Mouse (Mus musculus): ENCODE results near the gene Med24. TPM values are rescaled to one million over a fixed set of nuclear protein-coding genes. Genes with fewer than 3 reads are reported as not detected.

The Med24 gene
- polyA plus RNA-seq, 1 experiment: 127 TPM

DNA sequence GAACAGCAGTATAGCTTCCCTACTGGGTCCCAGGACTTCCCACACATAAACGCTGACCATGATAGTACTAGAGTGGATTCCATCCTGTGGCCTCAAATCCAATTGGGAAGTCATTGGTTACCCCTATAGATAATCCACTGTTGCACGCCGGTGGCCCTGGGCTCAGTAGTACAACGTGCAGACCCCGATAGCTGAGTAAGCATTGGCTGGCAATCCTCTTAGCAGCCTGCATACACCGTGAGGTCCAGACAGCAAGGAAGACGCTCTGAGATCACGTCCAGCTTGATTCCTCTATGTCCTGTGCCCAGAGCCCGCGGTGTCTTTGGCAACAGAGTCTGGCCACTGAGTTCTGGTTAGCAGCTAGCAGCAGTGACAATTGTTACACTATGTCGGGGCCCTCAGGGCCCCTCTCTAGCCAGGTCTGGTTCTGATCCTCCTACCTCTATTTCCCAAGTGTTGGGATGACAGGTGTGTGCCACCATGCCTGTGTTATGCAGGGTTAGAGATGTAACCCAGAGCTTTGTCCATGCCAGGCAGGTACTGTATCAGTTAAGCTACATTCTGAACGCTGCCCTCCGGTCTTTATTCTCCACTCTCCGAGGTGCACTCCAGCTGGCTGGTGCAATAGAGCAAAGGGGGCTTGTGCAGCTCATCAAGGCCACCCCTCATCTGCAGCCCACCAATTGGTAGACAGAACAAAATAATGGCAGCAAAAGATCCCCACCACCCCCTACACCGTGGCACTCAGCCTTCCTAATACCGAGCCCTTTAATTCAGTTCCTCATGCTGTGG lies 30.2 kb downstream of the Med24 start:
- Histone ChIP-seq H3K4me1 (ENCODE audit: control insufficient read depth, insufficient read depth, low read length) (no peaks in the 10 kb centered on the region), H3K4me3 (ENCODE audit: insufficient read depth, low read length) (no peak overlapping the region), H3K27ac (ENCODE audit: insufficient read depth, low read length) (no peak overlapping the region)
- TF ChIP-seq CTCF (IDR thresholded peaks at IDR 0.05; ENCODE audit: extremely low read depth, insufficient read depth, low read length): no peak
- TF ChIP-seq POLR2A (IDR thresholded peaks at IDR 0.05; ENCODE audit: extremely low read depth, insufficient read depth, low read length): no peak

DNA sequence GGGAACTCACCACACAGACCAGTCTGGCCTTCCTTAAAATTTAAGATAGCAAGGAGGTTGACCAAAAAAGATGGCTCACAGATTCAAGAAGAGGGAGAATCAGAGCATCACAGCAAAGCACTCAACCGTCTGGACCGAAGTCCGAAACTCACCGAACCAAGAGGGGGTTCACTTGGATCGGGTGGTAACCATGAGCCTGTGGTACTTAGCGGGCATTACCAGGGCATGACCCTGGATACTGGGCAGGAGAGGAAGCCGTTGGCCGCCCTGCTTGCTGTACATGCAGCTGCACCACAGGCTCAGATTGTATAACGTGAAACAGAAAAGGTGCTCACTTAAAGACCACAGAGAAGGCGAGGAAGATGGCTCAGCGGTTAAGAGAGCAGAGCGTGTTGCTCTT lies 32.0 kb downstream of the Med24 start:
- H3K4me1 ChIP-seq (ENCODE audit: control insufficient read depth, insufficient read depth, low read length): no peaks in the 10 kb centered on the region
- H3K27ac ChIP-seq (ENCODE audit: insufficient read depth, low read length): no peak overlapping the region
- no peak for TF ChIP-seq POLR2A (IDR thresholded peaks at IDR 0.05; ENCODE audit: extremely low read depth, insufficient read depth, low read length)
- no peak for TF ChIP-seq CTCF (IDR thresholded peaks at IDR 0.05; ENCODE audit: extremely low read depth, insufficient read depth, low read length)

DNA sequence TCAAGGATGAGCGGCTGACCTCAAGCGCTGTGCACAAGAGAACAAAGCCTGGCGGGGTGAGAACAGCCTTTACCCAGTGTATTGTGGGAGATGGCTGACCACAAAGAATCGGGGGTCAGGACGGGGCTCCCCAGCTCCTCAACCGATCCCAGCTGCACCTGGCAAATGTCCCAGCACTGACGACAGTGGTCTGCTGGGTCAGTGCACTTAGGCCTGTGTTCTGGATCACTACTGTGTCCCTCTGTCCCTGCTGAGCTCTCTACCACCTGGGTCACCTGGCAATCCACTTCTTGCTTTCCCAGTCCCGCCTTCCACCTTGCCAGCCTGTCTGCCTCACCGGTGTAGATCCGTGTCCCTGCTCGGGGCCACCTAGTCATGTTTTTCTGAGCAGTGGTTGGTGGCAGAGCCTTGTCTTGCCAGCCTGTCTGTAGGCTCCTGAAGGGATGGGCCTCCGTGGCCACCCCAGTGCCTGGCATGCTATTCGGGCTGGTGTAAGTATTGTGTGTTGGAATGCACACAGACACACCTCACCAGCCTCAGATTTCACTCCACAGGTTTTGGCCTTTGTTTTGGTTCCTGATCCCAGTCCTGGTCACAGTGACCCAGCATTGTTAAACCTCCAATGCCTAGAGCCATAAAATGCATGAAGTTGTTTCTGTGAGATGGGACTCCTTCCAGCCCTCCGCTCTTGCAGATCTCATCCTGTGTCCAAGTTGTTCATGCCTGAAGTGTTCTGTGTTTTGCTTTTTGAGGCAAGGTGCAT lies 32.6 kb downstream of the Med24 start:
- TF ChIP-seq POLR2A (IDR thresholded peaks at IDR 0.05; ENCODE audit: extremely low read depth, insufficient read depth, low read length) (no peak), CTCF (IDR thresholded peaks at IDR 0.05; ENCODE audit: extremely low read depth, insufficient read depth, low read length) (no peak)
- H3K4me1 ChIP-seq (ENCODE audit: control insufficient read depth, insufficient read depth, low read length): no peaks in the 10 kb centered on the region
- no peak overlapping the region for H3K27ac ChIP-seq (ENCODE audit: insufficient read depth, low read length)
- no peak overlapping the region for H3K4me3 ChIP-seq (ENCODE audit: insufficient read depth, low read length)

More for the DNA sequence above, 32.0 kb downstream of the Med24 start:
- H3K4me3 ChIP-seq (ENCODE audit: insufficient read depth, low read length): no peak overlapping the region

DNA sequence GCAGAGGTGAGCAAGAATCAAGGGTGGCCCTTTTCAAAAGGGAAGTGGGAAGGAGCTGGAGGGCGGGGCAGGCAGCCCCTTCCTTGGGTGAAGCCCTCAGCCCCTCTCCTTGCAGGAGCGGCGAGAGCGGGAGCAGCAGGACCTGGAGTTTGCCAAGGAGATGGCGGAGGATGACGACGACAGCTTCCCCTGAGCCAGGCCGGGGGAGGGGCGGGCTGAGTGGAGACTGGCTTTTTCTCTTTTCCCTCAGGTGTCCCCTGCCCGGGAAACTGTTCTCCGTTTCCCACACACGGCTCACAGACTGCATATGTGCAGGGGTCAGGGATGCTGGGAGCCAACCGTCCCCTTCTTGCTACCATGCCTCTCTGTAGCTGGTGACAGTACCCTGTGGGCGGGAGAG lies 33.8 kb downstream of the Med24 start:
- TF ChIP-seq CTCF (IDR thresholded peaks at IDR 0.05; ENCODE audit: extremely low read depth, insufficient read depth, low read length) (no peak), POLR2A (IDR thresholded peaks at IDR 0.05; ENCODE audit: extremely low read depth, insufficient read depth, low read length) (no peak)
- H3K4me3 ChIP-seq (ENCODE audit: insufficient read depth, low read length): no peak overlapping the region
- H3K27ac ChIP-seq (ENCODE audit: insufficient read depth, low read length): no peak overlapping the region
- H3K4me1 ChIP-seq (ENCODE audit: control insufficient read depth, insufficient read depth, low read length): no peaks in the 10 kb centered on the region

DNA sequence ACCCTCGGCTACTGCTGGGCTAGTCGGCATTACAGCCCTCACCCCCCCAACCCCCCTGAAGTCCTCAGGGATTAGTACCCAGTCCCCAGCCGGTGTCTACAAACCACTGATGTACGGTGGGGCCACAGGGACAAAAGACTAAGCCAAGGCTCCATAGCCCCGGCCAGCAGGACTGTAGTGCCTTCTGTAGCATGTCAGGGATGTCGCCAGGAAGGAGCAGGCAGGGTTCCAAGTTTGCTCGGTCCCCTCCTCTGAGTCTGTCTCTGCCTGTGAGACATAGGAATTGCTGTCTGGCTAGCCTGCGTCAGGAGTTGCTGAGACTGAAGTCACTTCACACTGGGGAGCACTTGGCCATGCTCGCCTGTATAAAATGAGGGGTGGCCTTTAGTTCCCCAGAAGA lies 34.9 kb downstream of the Med24 start:
- Histone ChIP-seq H3K27ac (ENCODE audit: insufficient read depth, low read length) (no peak overlapping the region), H3K4me1 (ENCODE audit: control insufficient read depth, insufficient read depth, low read length) (no peaks in the 10 kb centered on the region), H3K4me3 (ENCODE audit: insufficient read depth, low read length) (no peak overlapping the region)
- TF ChIP-seq POLR2A (IDR thresholded peaks at IDR 0.05; ENCODE audit: extremely low read depth, insufficient read depth, low read length): no peak
- TF ChIP-seq CTCF (IDR thresholded peaks at IDR 0.05; ENCODE audit: extremely low read depth, insufficient read depth, low read length): no peak

DNA sequence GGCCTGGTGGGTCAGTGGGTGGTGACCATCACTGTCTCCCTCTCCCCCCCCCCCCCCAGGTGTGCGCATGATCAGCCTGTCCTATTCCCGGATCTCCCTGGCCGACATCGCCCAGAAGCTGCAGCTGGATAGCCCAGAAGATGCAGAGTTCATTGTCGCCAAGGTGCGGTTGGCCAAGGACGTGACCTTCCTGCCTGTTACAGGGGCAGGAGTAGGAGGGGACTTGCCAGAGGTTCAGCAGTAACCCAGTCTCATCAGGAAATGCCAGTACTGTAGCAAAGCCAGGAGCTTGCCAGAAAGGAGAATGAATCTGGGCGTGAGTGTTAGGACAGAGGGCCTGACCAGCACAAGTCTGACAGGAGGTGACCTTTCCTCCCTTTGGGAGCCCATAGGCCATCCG lies 35.5 kb downstream of the Med24 start:
- H3K4me1 ChIP-seq (ENCODE audit: control insufficient read depth, insufficient read depth, low read length): no peaks in the 10 kb centered on the region
- no peak overlapping the region for H3K4me3 ChIP-seq (ENCODE audit: insufficient read depth, low read length)
- TF ChIP-seq POLR2A (IDR thresholded peaks at IDR 0.05; ENCODE audit: extremely low read depth, insufficient read depth, low read length) (no peak), CTCF (IDR thresholded peaks at IDR 0.05; ENCODE audit: extremely low read depth, insufficient read depth, low read length) (no peak)
- no peak overlapping the region for H3K27ac ChIP-seq (ENCODE audit: insufficient read depth, low read length)

DNA sequence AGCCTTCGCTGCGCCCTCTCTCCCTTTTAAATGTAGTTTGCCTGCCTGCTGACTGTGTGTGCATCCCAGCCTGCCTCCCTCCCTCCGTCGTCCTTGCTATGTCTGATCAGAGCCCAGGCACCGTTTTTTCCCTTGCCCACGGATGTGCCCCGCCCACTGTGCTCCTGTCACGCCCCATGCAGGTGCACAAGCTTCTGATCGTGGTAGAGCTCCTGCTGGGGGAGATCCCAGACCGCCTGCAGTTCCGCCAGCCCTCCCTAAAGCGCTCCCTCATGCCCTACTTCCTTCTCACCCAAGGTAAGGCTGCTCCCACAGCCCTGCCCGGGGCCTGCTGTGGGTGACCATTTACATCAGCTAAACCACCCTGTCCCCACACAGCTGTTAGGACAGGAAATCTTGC lies 36.0 kb downstream of the Med24 start:
- Histone ChIP-seq H3K27ac (ENCODE audit: insufficient read depth, low read length) (no peak overlapping the region), H3K4me3 (ENCODE audit: insufficient read depth, low read length) (no peak overlapping the region), H3K4me1 (ENCODE audit: control insufficient read depth, insufficient read depth, low read length) (no peaks in the 10 kb centered on the region)
- TF ChIP-seq POLR2A (IDR thresholded peaks at IDR 0.05; ENCODE audit: extremely low read depth, insufficient read depth, low read length) (no peak), CTCF (IDR thresholded peaks at IDR 0.05; ENCODE audit: extremely low read depth, insufficient read depth, low read length) (no peak)

DNA sequence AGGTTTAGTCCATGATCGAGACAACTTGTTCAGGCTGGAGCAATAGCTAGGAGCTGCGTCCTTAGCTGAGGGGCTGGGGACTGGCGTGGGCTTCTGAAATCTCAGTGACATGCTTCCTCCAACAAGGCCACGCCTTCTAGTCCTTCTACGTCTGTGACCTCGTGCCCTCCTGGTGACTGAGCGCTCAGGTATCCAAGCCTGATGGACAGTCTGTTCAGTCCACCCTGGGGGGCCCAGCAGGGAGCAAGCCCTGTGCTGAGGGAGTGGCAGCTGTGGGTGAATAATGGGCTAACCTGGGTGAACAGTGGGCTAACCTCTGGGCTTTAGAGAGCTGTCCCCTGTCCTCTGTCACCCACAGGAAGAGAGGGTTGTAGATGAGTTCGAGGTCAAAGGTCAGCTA lies 41.2 kb downstream of the Med24 start:
- no peak overlapping the region for H3K27ac ChIP-seq (ENCODE audit: insufficient read depth, low read length)
- no peak for TF ChIP-seq POLR2A (IDR thresholded peaks at IDR 0.05; ENCODE audit: extremely low read depth, insufficient read depth, low read length)
- TF ChIP-seq CTCF (IDR thresholded peaks at IDR 0.05; ENCODE audit: extremely low read depth, insufficient read depth, low read length): no peak
- no peak overlapping the region for H3K4me3 ChIP-seq (ENCODE audit: insufficient read depth, low read length)
- no peaks in the 10 kb centered on the region for H3K4me1 ChIP-seq (ENCODE audit: control insufficient read depth, insufficient read depth, low read length)

DNA sequence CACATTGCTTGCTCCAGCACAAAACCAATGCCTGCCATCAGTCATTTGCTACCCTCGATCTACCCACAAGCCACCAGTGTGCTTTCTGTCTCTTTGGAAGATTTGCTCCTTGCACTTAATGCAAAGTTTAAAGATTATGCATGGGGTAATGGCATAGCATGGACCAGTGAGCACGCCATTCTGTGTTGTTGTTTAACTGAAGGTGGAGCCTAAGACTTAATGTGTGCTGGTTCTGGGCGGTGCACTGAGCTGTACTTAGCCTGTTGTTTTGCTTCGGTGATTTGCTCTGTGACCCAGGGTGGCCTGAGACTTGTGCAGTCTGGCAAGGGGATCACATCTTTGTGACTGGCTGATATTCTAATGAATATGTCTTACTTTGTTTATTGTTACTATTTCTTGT lies 42.3 kb downstream of the Med24 start:
- H3K27ac ChIP-seq (ENCODE audit: insufficient read depth, low read length): no peak overlapping the region
- no peak for TF ChIP-seq CTCF (IDR thresholded peaks at IDR 0.05; ENCODE audit: extremely low read depth, insufficient read depth, low read length)
- TF ChIP-seq POLR2A (IDR thresholded peaks at IDR 0.05; ENCODE audit: extremely low read depth, insufficient read depth, low read length): no peak
- H3K4me3 ChIP-seq (ENCODE audit: insufficient read depth, low read length): no peak overlapping the region
- no peaks in the 10 kb centered on the region for H3K4me1 ChIP-seq (ENCODE audit: control insufficient read depth, insufficient read depth, low read length)

DNA sequence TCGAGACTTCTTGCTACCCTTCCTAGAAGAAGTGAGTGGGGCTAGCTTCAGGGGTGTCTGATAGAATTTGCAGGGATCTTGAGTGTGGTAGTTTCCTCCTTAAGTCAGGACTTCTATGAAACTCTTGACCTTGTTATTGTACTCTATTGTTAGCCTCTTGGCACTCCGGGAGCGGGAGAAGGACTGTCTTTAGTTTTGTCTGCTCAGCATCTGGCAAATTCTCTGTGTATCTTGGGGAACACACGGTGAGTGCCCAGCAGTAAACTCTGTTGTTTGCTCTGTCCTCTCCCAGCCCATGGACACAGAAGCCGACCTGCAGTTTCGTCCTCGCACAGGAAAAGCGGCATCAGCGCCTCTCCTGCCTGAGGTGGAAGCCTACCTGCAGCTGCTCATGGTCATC lies 43.6 kb downstream of the Med24 start:
- Histone ChIP-seq H3K4me1 (ENCODE audit: control insufficient read depth, insufficient read depth, low read length) (no peaks in the 10 kb centered on the region), H3K27ac (ENCODE audit: insufficient read depth, low read length) (no peak overlapping the region), H3K4me3 (ENCODE audit: insufficient read depth, low read length) (no peak overlapping the region)
- TF ChIP-seq CTCF (IDR thresholded peaks at IDR 0.05; ENCODE audit: extremely low read depth, insufficient read depth, low read length) (no peak), POLR2A (IDR thresholded peaks at IDR 0.05; ENCODE audit: extremely low read depth, insufficient read depth, low read length) (no peak)
